Mouse (Mus musculus) stomach, postnatal 0 days (tissue): ENCODE data around the gene Qdpr.

Source experiments
- CTCF ChIP-seq: IDR thresholded peaks from 2 replicates; pipeline ENCODE4 v1.5.1; 2016; ENCODE audit warnings: antibody characterized with exemption, low read depth, mild to moderate bottlenecking, moderate library complexity
- EP300 ChIP-seq: optimal IDR thresholded peaks from 2 replicates; pipeline ENCODE3; 2016; ENCODE audit warnings: antibody characterized with exemption

GRCm38 (mm10) chr5:45497564-45497963, 47.5 kb upstream of the Qdpr start:
- TF ChIP-seq EP300 (no peak), CTCF (no peak)
